Mouse (Mus musculus) kidney, adult 2 months (tissue): ENCODE measurements around the gene G6pc3.

ENCODE experiments used
- CTCF ChIP-seq: fragments of 200-500 bp; conservative IDR thresholded peaks from 2 replicates; pipeline ENCODE4 v1.5.1; 2011; ENCODE audit warnings: low read depth, mild to moderate bottlenecking, control low read depth, low read length, moderate library complexity, mixed read lengths; ENCODE audit not compliant: insufficient read depth, insufficient read length
- POLR2A ChIP-seq: fragments of 200-500 bp; IDR thresholded peaks from one replicate; pipeline ENCODE4 v1.6.1; 2011; ENCODE audit warnings: low read depth, low read length, control low read depth

DNA sequence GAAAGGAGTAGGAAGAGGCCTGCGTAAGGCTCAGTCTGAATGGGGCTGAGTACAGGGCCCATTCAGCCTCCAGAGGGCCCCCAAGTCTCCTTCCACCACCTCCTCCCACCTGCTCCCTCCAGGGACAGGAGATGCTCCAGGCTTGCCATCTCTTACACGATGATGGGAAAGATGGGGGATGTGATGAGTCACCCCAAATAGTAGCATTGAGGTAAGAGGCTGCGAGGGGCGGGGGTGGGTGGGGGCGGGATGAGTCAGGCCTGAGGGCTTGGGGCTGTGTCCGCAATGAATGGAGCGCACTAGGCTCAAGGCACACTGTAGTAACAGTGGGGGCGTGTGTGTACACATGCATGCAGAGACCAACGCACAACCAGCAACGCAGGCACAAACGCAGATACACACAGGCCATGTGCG is 12.0 kb downstream of the G6pc3 start:
- TF ChIP-seq CTCF (no peak; the same call in 1 of the 2 replicates), POLR2A (no peak)
